In genomic region chr17:46702506-46702905, GRCm38 (mm10) we compare ENCODE assay signal across 13 mouse cellular contexts. TPM values are rescaled to one million over a fixed set of nuclear protein-coding genes. Genes with fewer than 3 reads are reported as not detected.
A peak's percentile ranks its signal among the peaks of the same experiment; 100 is the strongest.
DNase-seq lines count a peak whose midpoint lies in the region; ATAC-seq lines count a peak whose summit lies in the region.
"Had no signal": no experiment of that assay in that cellular context is flagged by ENCODE, and none has a peak within 500 bp of the region (broad histone marks: within the 10 kb centered on the region; RNA-seq: fewer than 3 reads in every experiment).

No protein-coding gene starts in this region.

- peaks cover 31% of the 10 kb centered on the region for H3K36me3 ChIP-seq in kidney, embryonic 15.5 days
- peaks cover 28% of the 10 kb centered on the region for H3K36me3 ChIP-seq in embryonic facial prominence, embryonic 12.5 days
- H3K36me3 ChIP-seq in hindbrain, embryonic 15.5 days = peaks cover 9% of the 10 kb centered on the region
- peaks cover 7% of the 10 kb centered on the region; the same call in 1 of the 2 replicates for H3K36me3 ChIP-seq in midbrain, embryonic 16.5 days (ENCODE audit: control insufficient read depth, insufficient read depth, low read length)

- peak overlapping the region; percentile 93 for H3K4me3 ChIP-seq in kidney, embryonic 15.5 days (replicated peaks)
- H3K4me3 ChIP-seq in embryonic facial prominence, embryonic 12.5 days = 0 out of 2 replicates have a peak overlapping the region, but pooled peaks have one; percentile 89
- H3K4me3 ChIP-seq in hindbrain, embryonic 15.5 days = no peak overlapping the region
- H3K4me3 ChIP-seq in midbrain, embryonic 16.5 days (ENCODE audit: low read depth, low read length) = no peak overlapping the region

- H3K9me3 ChIP-seq in kidney, embryonic 15.5 days (replicated peaks) = no peaks in the 10 kb centered on the region
- H3K9me3 ChIP-seq in embryonic facial prominence, embryonic 12.5 days = no peaks in the 10 kb centered on the region
- H3K9me3 ChIP-seq in hindbrain, embryonic 15.5 days = no peaks in the 10 kb centered on the region
- H3K9me3 ChIP-seq in midbrain, embryonic 16.5 days (replicated peaks; ENCODE audit: control insufficient read depth, low read length, poor library complexity, severe bottlenecking) = no peaks in the 10 kb centered on the region

- peak overlapping the region; percentile 18; the same call in 1 of the 2 replicates for H3K27ac ChIP-seq in kidney, embryonic 15.5 days
- no peak overlapping the region for H3K27ac ChIP-seq in embryonic facial prominence, embryonic 12.5 days
- H3K27ac ChIP-seq in hindbrain, embryonic 15.5 days (replicated peaks) = no peak overlapping the region
- H3K27ac ChIP-seq in midbrain, embryonic 16.5 days (ENCODE audit: low read length) = no peak overlapping the region
- H3K27ac ChIP-seq: macrophage had no signal

- intact Hi-C loops in left cerebral cortex, postnatal 14 days (cut with DNase I) = no loop called here

- H3K4me2 ChIP-seq in kidney, embryonic 15.5 days = peak overlapping the region; percentile 78
- peak overlapping the region; percentile 86 for H3K4me2 ChIP-seq in embryonic facial prominence, embryonic 12.5 days (replicated peaks)
- peak overlapping the region; percentile 91; the same call in 1 of the 2 replicates for H3K4me2 ChIP-seq in hindbrain, embryonic 15.5 days
- H3K4me2 ChIP-seq in midbrain, embryonic 16.5 days (ENCODE audit: low read length) = peak overlapping the region; percentile 83

- H3K27me3 ChIP-seq in kidney, embryonic 15.5 days = no peaks in the 10 kb centered on the region
- H3K27me3 ChIP-seq in embryonic facial prominence, embryonic 12.5 days = no peaks in the 10 kb centered on the region
- H3K27me3 ChIP-seq in hindbrain, embryonic 15.5 days = no peaks in the 10 kb centered on the region
- H3K27me3 ChIP-seq in midbrain, embryonic 16.5 days (ENCODE audit: control insufficient read depth, insufficient read depth, low read depth, low read length) = no peaks in the 10 kb centered on the region

- WGBS in kidney, embryonic 15.5 days = 80% methylated on average over 5 of the region's 5 CpGs
- WGBS in embryonic facial prominence, embryonic 12.5 days = 86% methylated on average over 5 of the region's 5 CpGs
- 82% methylated on average over 5 of the region's 5 CpGs for WGBS in hindbrain, embryonic 15.5 days
- 93% methylated on average over 5 of the region's 5 CpGs for WGBS in midbrain, embryonic 16.5 days

- no peak for DNase-seq in kidney, postnatal 14 days
- DNase-seq in urinary bladder, postnatal 25 days (ENCODE audit: low spot score) = no peak
- no peak for DNase-seq in layer of hippocampus, postnatal 10 days (ENCODE audit: low spot score in 2 of 2)
- no peak for DNase-seq in left cerebral cortex, postnatal 14 days (ENCODE audit: low spot score in 2 of 2)
- DNase-seq: cerebellum, adult 9-10 months; kidney, adult 2 months; right cerebral cortex, postnatal 4 days; thymus, postnatal 36 days had no signal

- H3K4me1 ChIP-seq in kidney, embryonic 15.5 days = peaks cover 40% of the 10 kb centered on the region
- H3K4me1 ChIP-seq in embryonic facial prominence, embryonic 12.5 days = peaks cover 35% of the 10 kb centered on the region
- H3K4me1 ChIP-seq in hindbrain, embryonic 15.5 days (replicated peaks) = peaks cover 44% of the 10 kb centered on the region
- H3K4me1 ChIP-seq in midbrain, embryonic 16.5 days (ENCODE audit: control insufficient read depth, insufficient read depth, low read length) = peaks cover 31% of the 10 kb centered on the region

- peak overlapping the region; percentile 94; the same call in 1 of the 2 replicates for H3K9ac ChIP-seq in kidney, embryonic 15.5 days
- peak overlapping the region; percentile 96; the same call in 1 of the 2 replicates for H3K9ac ChIP-seq in embryonic facial prominence, embryonic 12.5 days
- no peak overlapping the region for H3K9ac ChIP-seq in hindbrain, embryonic 15.5 days
- peak overlapping the region; percentile 93 for H3K9ac ChIP-seq in midbrain, embryonic 16.5 days (ENCODE audit: low read depth, low read length)

- no peak for ATAC-seq in kidney, embryonic 15.5 days (replicated peaks; ENCODE audit: low FRiP score)
- no peak for ATAC-seq in embryonic facial prominence, embryonic 12.5 days (ENCODE audit: insufficient number of reproducible peaks, insufficient read depth, low FRiP score, low TSS enrichment)
- no peak for ATAC-seq in hindbrain, embryonic 15.5 days (ENCODE audit: low FRiP score, low read depth)
- ATAC-seq in midbrain, embryonic 16.5 days = no peak

RNA-seq across cellular contexts. Expression of gene Ppp2r5d, which starts 2.4 kb away (rescaled TPM):
- polyA plus RNA-seq in kidney, embryonic 15.5 days (2015; fragmentation: Nextera tagmentation; extraction: Ambion mirVana) = 96.7 and 105 TPM in 2 replicates
- 110 and 111 TPM in 2 replicates for polyA plus RNA-seq in embryonic facial prominence, embryonic 12.5 days (2016; fragmentation: Nextera tagmentation; extraction: Ambion mirVana)
- 101 and 109 TPM in 2 replicates for polyA plus RNA-seq in hindbrain, embryonic 15.5 days (2015; fragmentation: Nextera tagmentation; extraction: Ambion mirVana)
- 94.8 and 102 TPM in 2 replicates for polyA plus RNA-seq in midbrain, embryonic 16.5 days (2015; fragmentation: Nextera tagmentation; extraction: Ambion mirVana)
- total RNA-seq in layer of hippocampus, postnatal 10 days (2021) = 10 to 100 TPM; 91.8 to 94.1 TPM
- 10 to 100 TPM; 85.4 to 90.8 TPM for total RNA-seq in left cerebral cortex, postnatal 14 days (2021)

RNA-seq across cellular contexts. Expression of gene Pex6, which starts 8.8 kb away (rescaled TPM):
- polyA plus RNA-seq in kidney, embryonic 15.5 days (2015; fragmentation: Nextera tagmentation; extraction: Ambion mirVana) = 25.6 and 28.5 TPM in 2 replicates
- 43.0 and 45.1 TPM in 2 replicates for polyA plus RNA-seq in embryonic facial prominence, embryonic 12.5 days (2016; fragmentation: Nextera tagmentation; extraction: Ambion mirVana)
- 29.7 and 30.7 TPM in 2 replicates for polyA plus RNA-seq in hindbrain, embryonic 15.5 days (2015; fragmentation: Nextera tagmentation; extraction: Ambion mirVana)
- polyA plus RNA-seq in midbrain, embryonic 16.5 days (2015; fragmentation: Nextera tagmentation; extraction: Ambion mirVana) = 22.6 and 22.7 TPM in 2 replicates
- total RNA-seq in layer of hippocampus, postnatal 10 days (2021) = 10 to 100 TPM; 28.4 to 33.9 TPM
- 10 to 100 TPM; 37.6 to 38.1 TPM for total RNA-seq in left cerebral cortex, postnatal 14 days (2021)

RNA-seq across cellular contexts. Expression of gene Klhdc3, which starts 21.8 kb away (rescaled TPM):
- polyA plus RNA-seq in kidney, embryonic 15.5 days (2015; fragmentation: Nextera tagmentation; extraction: Ambion mirVana) = 119 and 131 TPM in 2 replicates
- 134 and 137 TPM in 2 replicates for polyA plus RNA-seq in embryonic facial prominence, embryonic 12.5 days (2016; fragmentation: Nextera tagmentation; extraction: Ambion mirVana)
- polyA plus RNA-seq in hindbrain, embryonic 15.5 days (2015; fragmentation: Nextera tagmentation; extraction: Ambion mirVana) = 168 and 179 TPM in 2 replicates
- 173 TPM in 2 replicates for polyA plus RNA-seq in midbrain, embryonic 16.5 days (2015; fragmentation: Nextera tagmentation; extraction: Ambion mirVana)
- 100 to 1,000 TPM; 153 to 160 TPM for total RNA-seq in layer of hippocampus, postnatal 10 days (2021)
- 100 to 1,000 TPM; 200 to 204 TPM for total RNA-seq in left cerebral cortex, postnatal 14 days (2021)

RNA-seq across cellular contexts. Expression of gene Mea1, which starts 23.9 kb away (rescaled TPM):
- polyA plus RNA-seq in kidney, embryonic 15.5 days (2015; fragmentation: Nextera tagmentation; extraction: Ambion mirVana) = 146 and 147 TPM in 2 replicates
- 170 and 174 TPM in 2 replicates for polyA plus RNA-seq in embryonic facial prominence, embryonic 12.5 days (2016; fragmentation: Nextera tagmentation; extraction: Ambion mirVana)
- 291 and 302 TPM in 2 replicates for polyA plus RNA-seq in hindbrain, embryonic 15.5 days (2015; fragmentation: Nextera tagmentation; extraction: Ambion mirVana)
- 285 and 318 TPM in 2 replicates for polyA plus RNA-seq in midbrain, embryonic 16.5 days (2015; fragmentation: Nextera tagmentation; extraction: Ambion mirVana)
- total RNA-seq in layer of hippocampus, postnatal 10 days (2021) = 100 to 1,000 TPM; 118 TPM
- total RNA-seq in left cerebral cortex, postnatal 14 days (2021) = 100 to 1,000 TPM; 105 to 120 TPM

RNA-seq across cellular contexts. Expression of gene Gnmt, which starts 26.5 kb away (rescaled TPM):
- 1.5 and 2.8 TPM in 2 replicates for polyA plus RNA-seq in kidney, embryonic 15.5 days (2015; fragmentation: Nextera tagmentation; extraction: Ambion mirVana)
- 0.69 and 0.74 TPM in 2 replicates for polyA plus RNA-seq in embryonic facial prominence, embryonic 12.5 days (2016; fragmentation: Nextera tagmentation; extraction: Ambion mirVana)
- polyA plus RNA-seq in hindbrain, embryonic 15.5 days (2015; fragmentation: Nextera tagmentation; extraction: Ambion mirVana) = 0.86 and 1.9 TPM in 2 replicates
- 0.68 and 0.83 TPM in 2 replicates for polyA plus RNA-seq in midbrain, embryonic 16.5 days (2015; fragmentation: Nextera tagmentation; extraction: Ambion mirVana)
- under 1 TPM; 0.33 to 0.59 TPM for total RNA-seq in layer of hippocampus, postnatal 10 days (2021)
- total RNA-seq in left cerebral cortex, postnatal 14 days (2021) = under 1 TPM; 0.57 TPM
- polyA plus RNA-seq: macrophage had no signal

Comparison
In these comparisons a context has a peak if more than half of its experiments do, and no peak if none do; other contexts are left out.
1. H3K4me3 ChIP-seq: peak in kidney, embryonic 15.5 days (single experiment) and embryonic facial prominence, embryonic 12.5 days (single experiment); none in hindbrain, embryonic 15.5 days (single experiment) and midbrain, embryonic 16.5 days (single experiment).
2. Peak in every context shown above with its lines, with median percentiles within 50 percentile points of each other: H3K4me2 ChIP-seq.